Mouse (Mus musculus): ENCODE data around the gene Plxna2.

DNA sequence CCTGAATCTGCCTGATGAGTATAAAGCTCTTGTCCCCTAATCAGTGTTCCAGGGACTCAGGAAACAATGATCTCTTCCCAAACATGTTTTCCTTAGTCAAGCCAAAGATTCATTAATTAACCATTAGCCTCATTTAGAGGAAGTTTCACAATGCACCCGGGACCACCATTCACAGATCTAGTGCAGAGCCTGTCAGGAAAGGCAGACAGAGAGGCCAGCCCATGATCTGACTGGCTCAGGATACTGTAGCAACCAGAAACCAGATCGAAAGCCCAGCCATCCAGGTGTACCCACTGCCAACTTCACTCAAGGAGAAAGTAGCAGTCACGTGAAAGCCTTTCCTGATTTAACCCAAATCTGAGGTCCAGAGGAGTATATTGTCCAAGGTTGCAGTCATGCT is 44.1 kb upstream of the Plxna2 start:
- TF ChIP-seq CTCF (IDR thresholded peaks at IDR 0.05; ENCODE audit: insufficient read depth, low read depth, low read length), result no peak
- TF ChIP-seq POLR2A (IDR thresholded peaks at IDR 0.05; ENCODE audit: insufficient read depth, low read depth, low read length), result no peak

All from olfactory bulb, adult 2 months (tissue).